Mouse (Mus musculus): ENCODE data around the gene 1700016K19Rik. TPM values are rescaled to one million over a fixed set of nuclear protein-coding genes. Genes with fewer than 3 reads are reported as not detected.

The 1700016K19Rik gene
- polyA plus RNA-seq, 1 experiment from 2014 or later = 10.8 TPM

- no peaks in the 10 kb centered on the region for H3K9me3 ChIP-seq (ENCODE audit: control insufficient read depth, low read length)
- no peaks in the 10 kb centered on the region for H3K27me3 ChIP-seq (ENCODE audit: control insufficient read depth, insufficient read depth, low read depth, low read length)
- no peak overlapping the region for H3K9ac ChIP-seq (ENCODE audit: low read length)
- ATAC-seq (ENCODE audit: low read depth) = peak; percentile 55
- no peaks in the 10 kb centered on the region for H3K36me3 ChIP-seq (ENCODE audit: control insufficient read depth, insufficient read depth, low read length)
- H3K27ac ChIP-seq (ENCODE audit: low read length) = no peak overlapping the region
- H3K4me2 ChIP-seq (ENCODE audit: low read depth, low read length) = no peak overlapping the region
- WGBS = 39% methylated on average over 6 of the region's 6 CpGs
- peaks cover 11% of the 10 kb centered on the region for H3K4me1 ChIP-seq (replicated peaks; ENCODE audit: control insufficient read depth, insufficient read depth, low read length)
- H3K4me3 ChIP-seq (ENCODE audit: low read length) = no peak overlapping the region
Observed at GRCm38 (mm10) chr11:76037581-76038294, 38.0 kb downstream of the 1700016K19Rik start.

DNA sequence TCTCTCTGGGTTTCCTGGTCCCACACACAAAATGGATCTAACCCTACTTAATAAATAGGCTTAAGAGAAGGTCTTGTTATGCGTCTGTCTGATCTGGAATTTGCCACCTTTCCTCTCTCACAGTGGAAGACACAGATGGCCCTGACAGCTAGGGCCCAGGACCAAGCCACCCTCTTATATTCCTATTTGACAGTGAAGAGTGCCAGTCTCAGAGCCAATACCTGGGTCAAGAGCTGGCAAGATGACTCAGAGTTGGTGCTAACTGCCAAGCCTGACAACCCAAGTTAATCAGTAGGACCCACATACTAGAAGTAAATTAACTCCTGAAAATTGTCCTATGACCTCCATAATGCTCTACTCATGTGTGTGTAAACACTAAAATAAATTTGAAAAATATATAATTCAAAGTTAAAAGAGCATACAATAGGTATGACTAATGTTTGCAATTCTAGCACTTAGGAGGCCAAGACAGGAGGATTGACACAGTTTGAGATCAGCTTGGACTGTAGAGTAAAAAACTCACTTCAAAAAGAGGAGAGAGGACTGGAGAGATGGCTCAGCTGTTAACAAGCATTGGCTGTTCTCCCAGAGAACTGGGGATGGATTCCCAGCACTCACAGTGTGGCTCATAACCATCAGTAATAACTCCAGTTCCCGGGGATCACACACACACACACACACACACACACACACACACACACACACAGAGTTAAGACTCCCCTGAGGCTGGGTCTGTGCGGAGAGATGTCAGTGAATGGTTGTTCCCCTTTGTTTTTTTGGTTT, 39.8 kb downstream of the 1700016K19Rik start:
- H3K27me3 ChIP-seq (ENCODE audit: control insufficient read depth, insufficient read depth, low read depth, low read length) = no peaks in the 10 kb centered on the region
- no peak overlapping the region for H3K4me2 ChIP-seq (ENCODE audit: low read depth, low read length)
- H3K4me1 ChIP-seq (replicated peaks; ENCODE audit: control insufficient read depth, insufficient read depth, low read length) = peaks cover 19% of the 10 kb centered on the region
- no peak overlapping the region for H3K27ac ChIP-seq (ENCODE audit: low read length)
- H3K9ac ChIP-seq (ENCODE audit: low read length) = no peak overlapping the region
- no peaks in the 10 kb centered on the region for H3K36me3 ChIP-seq (ENCODE audit: control insufficient read depth, insufficient read depth, low read length)
- 76% methylated on average over 3 of the region's 3 CpGs for WGBS
- no peak overlapping the region for H3K4me3 ChIP-seq (ENCODE audit: low read length)
- H3K9me3 ChIP-seq (ENCODE audit: control insufficient read depth, low read length) = no peaks in the 10 kb centered on the region
- ATAC-seq (ENCODE audit: low read depth) = no peak

- ATAC-seq (ENCODE audit: low read depth) = no peak
- H3K4me2 ChIP-seq (ENCODE audit: low read depth, low read length) = no peak overlapping the region
- no peak overlapping the region for H3K9ac ChIP-seq (ENCODE audit: low read length)
- peaks cover 19% of the 10 kb centered on the region for H3K4me1 ChIP-seq (replicated peaks; ENCODE audit: control insufficient read depth, insufficient read depth, low read length)
- H3K27me3 ChIP-seq (ENCODE audit: control insufficient read depth, insufficient read depth, low read depth, low read length) = no peaks in the 10 kb centered on the region
- H3K4me3 ChIP-seq (ENCODE audit: low read length) = no peak overlapping the region
- no peaks in the 10 kb centered on the region for H3K36me3 ChIP-seq (ENCODE audit: control insufficient read depth, insufficient read depth, low read length)
- H3K9me3 ChIP-seq (ENCODE audit: control insufficient read depth, low read length) = no peaks in the 10 kb centered on the region
- WGBS = 85% methylated on average over 8 of the region's 8 CpGs
- H3K27ac ChIP-seq (ENCODE audit: low read length) = no peak overlapping the region
Observed at GRCm38 (mm10) chr11:76040106-76040505, 40.4 kb downstream of the 1700016K19Rik start.

GRCm38 (mm10) chr11:76040761-76041376, 41.2 kb downstream of the 1700016K19Rik start:
- Histone ChIP-seq H3K4me3 (ENCODE audit: low read length) (no peak overlapping the region), H3K27me3 (ENCODE audit: control insufficient read depth, insufficient read depth, low read depth, low read length) (no peaks in the 10 kb centered on the region), H3K4me1 (replicated peaks; ENCODE audit: control insufficient read depth, insufficient read depth, low read length) (peaks cover 19% of the 10 kb centered on the region), H3K9ac (ENCODE audit: low read length) (no peak overlapping the region), H3K4me2 (ENCODE audit: low read depth, low read length) (no peak overlapping the region), H3K9me3 (ENCODE audit: control insufficient read depth, low read length) (no peaks in the 10 kb centered on the region), H3K36me3 (ENCODE audit: control insufficient read depth, insufficient read depth, low read length) (no peaks in the 10 kb centered on the region), H3K27ac (ENCODE audit: low read length) (no peak overlapping the region)
- 82% methylated on average over 4 of the region's 4 CpGs for WGBS
- no peak for ATAC-seq (ENCODE audit: low read depth)

DNA sequence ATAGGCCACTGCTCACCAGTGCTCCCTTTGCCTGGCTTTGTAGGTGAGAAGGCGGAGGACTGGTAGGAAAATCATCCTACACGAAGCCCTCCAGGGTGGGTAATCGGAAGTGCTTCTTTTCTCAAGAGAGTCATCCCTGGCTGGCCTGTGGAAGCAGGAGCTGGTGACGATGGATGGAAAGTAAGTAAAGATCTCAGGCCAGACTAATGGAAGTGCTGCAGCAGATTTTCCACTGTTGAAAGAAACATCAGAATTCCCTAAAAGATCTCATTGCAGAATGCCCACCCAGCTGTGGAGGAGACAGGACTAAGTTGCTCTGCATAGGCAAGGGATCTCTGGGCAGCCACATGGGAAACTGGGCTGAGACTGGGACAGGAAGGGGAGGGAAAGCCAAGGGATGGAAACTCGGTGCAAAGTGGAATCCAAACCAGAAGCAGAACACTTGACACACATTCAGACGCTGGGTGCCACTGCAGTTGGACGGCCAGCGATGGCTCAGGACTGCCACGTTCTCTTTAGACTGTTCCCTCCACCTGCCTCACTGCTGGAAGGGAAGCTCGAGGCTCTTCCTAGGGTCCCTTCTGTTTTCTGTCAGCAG, 42.4 kb downstream of the 1700016K19Rik start:
- H3K4me3 ChIP-seq (ENCODE audit: low read length) = no peak overlapping the region
- H3K9me3 ChIP-seq (ENCODE audit: control insufficient read depth, low read length) = no peaks in the 10 kb centered on the region
- H3K9ac ChIP-seq (ENCODE audit: low read length) = no peak overlapping the region
- H3K27ac ChIP-seq (ENCODE audit: low read length) = peak overlapping the region; percentile 53
- ATAC-seq (ENCODE audit: low read depth) = no peak
- 56% methylated on average over 10 of the region's 10 CpGs for WGBS
- H3K36me3 ChIP-seq (ENCODE audit: control insufficient read depth, insufficient read depth, low read length) = peaks cover 2% of the 10 kb centered on the region; the same call in 1 of the 2 replicates
- no peaks in the 10 kb centered on the region for H3K27me3 ChIP-seq (ENCODE audit: control insufficient read depth, insufficient read depth, low read depth, low read length)
- no peak overlapping the region for H3K4me2 ChIP-seq (ENCODE audit: low read depth, low read length)
- H3K4me1 ChIP-seq (replicated peaks; ENCODE audit: control insufficient read depth, insufficient read depth, low read length) = peaks cover 19% of the 10 kb centered on the region

- Histone ChIP-seq H3K27ac (ENCODE audit: low read length) (peak overlapping the region; percentile 48; the same call in 1 of the 2 replicates), H3K9ac (ENCODE audit: low read length) (no peak overlapping the region), H3K4me2 (ENCODE audit: low read depth, low read length) (no peak overlapping the region)
Observed at GRCm38 (mm10) chr11:76042882-76043281, 43.2 kb downstream of the 1700016K19Rik start.

GRCm38 (mm10) chr11:76044468-76044867, 44.8 kb downstream of the 1700016K19Rik start:
- Histone ChIP-seq H3K9me3 (ENCODE audit: control insufficient read depth, low read length) (no peaks in the 10 kb centered on the region), H3K4me1 (replicated peaks; ENCODE audit: control insufficient read depth, insufficient read depth, low read length) (peaks cover 19% of the 10 kb centered on the region), H3K4me3 (ENCODE audit: low read length) (no peak overlapping the region), H3K36me3 (ENCODE audit: control insufficient read depth, insufficient read depth, low read length) (peaks cover 2% of the 10 kb centered on the region; the same call in 1 of the 2 replicates), H3K9ac (ENCODE audit: low read length) (no peak overlapping the region), H3K27me3 (ENCODE audit: control insufficient read depth, insufficient read depth, low read depth, low read length) (no peaks in the 10 kb centered on the region), H3K4me2 (ENCODE audit: low read depth, low read length) (no peak overlapping the region), H3K27ac (ENCODE audit: low read length) (no peak overlapping the region)
- WGBS = 70% methylated on average over 6 of the region's 6 CpGs
- no peak for ATAC-seq (ENCODE audit: low read depth)

More at GRCm38 (mm10) chr11:76042882-76043281, 43.2 kb downstream of the 1700016K19Rik start:
- 7% methylated on average over 5 of the region's 5 CpGs for WGBS
- peak; percentile 85 for ATAC-seq (ENCODE audit: low read depth)
- H3K36me3 ChIP-seq (ENCODE audit: control insufficient read depth, insufficient read depth, low read length) = peaks cover 2% of the 10 kb centered on the region; the same call in 1 of the 2 replicates
- no peak overlapping the region for H3K4me3 ChIP-seq (ENCODE audit: low read length)
- H3K27me3 ChIP-seq (ENCODE audit: control insufficient read depth, insufficient read depth, low read depth, low read length) = no peaks in the 10 kb centered on the region
- peaks cover 19% of the 10 kb centered on the region for H3K4me1 ChIP-seq (replicated peaks; ENCODE audit: control insufficient read depth, insufficient read depth, low read length)
- H3K9me3 ChIP-seq (ENCODE audit: control insufficient read depth, low read length) = no peaks in the 10 kb centered on the region

GRCm38 (mm10) chr11:76045367-76045766, 45.7 kb downstream of the 1700016K19Rik start:
- 64% methylated on average over 6 of the region's 6 CpGs for WGBS
- Histone ChIP-seq H3K36me3 (ENCODE audit: control insufficient read depth, insufficient read depth, low read length) (peaks cover 2% of the 10 kb centered on the region; the same call in 1 of the 2 replicates), H3K4me3 (ENCODE audit: low read length) (no peak overlapping the region), H3K9ac (ENCODE audit: low read length) (no peak overlapping the region), H3K27me3 (ENCODE audit: control insufficient read depth, insufficient read depth, low read depth, low read length) (no peaks in the 10 kb centered on the region), H3K27ac (ENCODE audit: low read length) (no peak overlapping the region), H3K9me3 (ENCODE audit: control insufficient read depth, low read length) (no peaks in the 10 kb centered on the region), H3K4me1 (replicated peaks; ENCODE audit: control insufficient read depth, insufficient read depth, low read length) (peaks cover 19% of the 10 kb centered on the region), H3K4me2 (ENCODE audit: low read depth, low read length) (no peak overlapping the region)
- no peak for ATAC-seq (ENCODE audit: low read depth)

All from lung, embryonic 16.5 days (tissue).